Mouse (Mus musculus): ENCODE measurements around the gene Hoxa3.

GRCm38 (mm10) chr6:52213119-52213986 lies at the start of gene Hoxa3, which contains the start of gene Gm28308:
- TF ChIP-seq POLR2A (IDR thresholded peaks at IDR 0.05; ENCODE audit: extremely low read depth, insufficient read depth, low read length) (no peak), CTCF (IDR thresholded peaks at IDR 0.05; ENCODE audit: extremely low read depth, insufficient read depth, low read length) (no peak)
